Mouse (Mus musculus) CH12.LX (cell line): ENCODE results near the gene Ephb4. TPM values are rescaled to one million over a fixed set of nuclear protein-coding genes. Genes with fewer than 3 reads are reported as not detected.

Experiments
- DNase-seq: peaks from one replicate; pipeline ENCODE4 v3.0.0-alpha.2; 2013; ENCODE audit errors: extremely low read depth
- H3K27ac ChIP-seq: 2 replicates; pipeline ENCODE4 v1.5.1; 2012; ENCODE audit warnings: low read depth, mild to moderate bottlenecking, control low read depth, moderate library complexity; ENCODE audit not compliant: insufficient read depth
- H3K27me3 ChIP-seq: replicated peaks from 2 replicates; pipeline ENCODE3; 2012; ENCODE audit warnings: inconsistent platforms
- H3K36me3 ChIP-seq, 2 experiments: replicated peaks in 1 of 2; 2 replicates each; pipeline versions ENCODE3 to v1.6.1; 2012; ENCODE audit warnings: inconsistent platforms in 1 of 2, low read length in 1 of 2, mild to moderate bottlenecking in 1 of 2, mixed read lengths in 1 of 2, moderate library complexity in 1 of 2; ENCODE audit not compliant: control insufficient read depth in 1 of 2, insufficient read depth in 1 of 2
- H3K4me1 ChIP-seq, 2 experiments: 2 replicates each; pipeline ENCODE4 v1.6.1; 2012; ENCODE audit warnings: inconsistent platforms in 1 of 2, moderate library complexity in 1 of 2; ENCODE audit not compliant: insufficient read depth in 2 of 2, control insufficient read depth in 1 of 2
- H3K4me2 ChIP-seq: 2 replicates; pipeline ENCODE4 v1.6.1; 2012; ENCODE audit warnings: low read depth, mild to moderate bottlenecking, control low read depth; ENCODE audit not compliant: poor library complexity, insufficient read depth, severe bottlenecking
- H3K4me3 ChIP-seq, 3 experiments: fragments of 150-350 bp in 1 of 3; sonication (generic) in 1 of 3; replicated peaks in 1 of 3; 2 replicates each; pipeline versions ENCODE3 to v1.5.1; 2011 to 2012; ENCODE audit warnings: low read depth in 2 of 3, low read length in 2 of 3, mild to moderate bottlenecking in 2 of 3, moderate library complexity in 2 of 3, control low read depth in 1 of 3, improper control_type of control experiment in 1 of 3, inconsistent platforms in 1 of 3, mixed read lengths in 1 of 3; ENCODE audit not compliant: poor library complexity in 1 of 3
- H3K79me2 ChIP-seq: replicated peaks from 2 replicates; pipeline ENCODE4 v1.6.1; 2012; ENCODE audit warnings: mild to moderate bottlenecking, moderate library complexity; ENCODE audit not compliant: control insufficient read depth, poor library complexity, insufficient read depth, severe bottlenecking; ENCODE audit errors: extremely low read depth
- H3K9ac ChIP-seq: 2 replicates; pipeline ENCODE4 v1.6.1; 2012; ENCODE audit warnings: low read depth, mild to moderate bottlenecking, control low read depth, moderate library complexity; ENCODE audit not compliant: insufficient read depth
- H3K9me3 ChIP-seq: replicated peaks from 2 replicates; pipeline ENCODE3; 2012; ENCODE audit warnings: low read length, inconsistent platforms, mixed read lengths
- ELF1 ChIP-seq: IDR thresholded peaks from 2 replicates; pipeline ENCODE4 v1.6.1; 2014; ENCODE audit warnings: low read depth, mild to moderate bottlenecking, inconsistent platforms, low read length, improper control_type of control experiment
- KAT2A ChIP-seq: IDR thresholded peaks from 2 replicates; pipeline ENCODE4 v1.6.1; 2012; ENCODE audit warnings: low read length, improper control_type of control experiment, inconsistent platforms; ENCODE audit not compliant: insufficient replicate concordance
- MYC ChIP-seq: IDR thresholded peaks from 2 replicates; pipeline ENCODE4 v1.6.1; 2011; ENCODE audit warnings: low read depth, mild to moderate bottlenecking, improper control_type of control experiment, low read length
- NELFE ChIP-seq: IDR thresholded peaks from 2 replicates; pipeline ENCODE4 v1.6.1; 2011; ENCODE audit warnings: low read depth, low read length, improper control_type of control experiment
- NRF1 ChIP-seq: IDR thresholded peaks from 2 replicates; pipeline ENCODE4 v1.6.1; 2014; ENCODE audit warnings: low read depth, mild to moderate bottlenecking, inconsistent platforms, low read length, improper control_type of control experiment, moderate library complexity
- RAD21 ChIP-seq: IDR thresholded peaks from 2 replicates; pipeline ENCODE4 v1.6.1; 2011; ENCODE audit warnings: low read depth, mild to moderate bottlenecking, low read length, improper control_type of control experiment, moderate library complexity
- SMC3 ChIP-seq: IDR thresholded peaks from 2 replicates; pipeline ENCODE4 v1.6.1; 2011; ENCODE audit warnings: low read depth, low read length, improper control_type of control experiment
- dilution Hi-C: fragments of 300-500 bp; cut with MboI; formaldehyde crosslinking; loops from 2 replicates; pipeline ENCODE4 v1.14.3; 2020; ENCODE audit warnings: low sequenced_read_pairs; ENCODE audit not compliant: extremely low pct_unique_long_range_greater_than_20kb, extremely low pct_ligation_motif_present
- in situ Hi-C: fragments of 300-500 bp; cut with MboI; formaldehyde crosslinking; loops from 3 replicates; pipeline ENCODE4 v1.14.3; 2019; ENCODE audit warnings: low sequenced_read_pairs, low pct_ligation_motif_present, low pct_unique_long_range_greater_than_20kb, mixed read lengths
- polyA plus RNA-seq: library from polyadenylated mRNA; unstranded; fragments of >175 nt; gene quantifications from 2 replicates; pipeline ENCODE4 v1.2.1, GENCODE M21; 2012; ENCODE audit warnings: low read depth; ENCODE audit not compliant: insufficient read length
- total RNA-seq, 2 experiments: library from RNA; depleted of rRNA; stranded (reverse); fragments of 300-350 nt in 1 of 2; fragments of >200 nt in 1 of 2; gene quantifications; 2 replicates each; pipeline ENCODE4 v1.2.3; 2012 to 2014

The Ephb4 gene
- total and polyA plus RNA-seq, 3 experiments, result 0.56 to 2.2 (median 1.5) TPM

DNA sequence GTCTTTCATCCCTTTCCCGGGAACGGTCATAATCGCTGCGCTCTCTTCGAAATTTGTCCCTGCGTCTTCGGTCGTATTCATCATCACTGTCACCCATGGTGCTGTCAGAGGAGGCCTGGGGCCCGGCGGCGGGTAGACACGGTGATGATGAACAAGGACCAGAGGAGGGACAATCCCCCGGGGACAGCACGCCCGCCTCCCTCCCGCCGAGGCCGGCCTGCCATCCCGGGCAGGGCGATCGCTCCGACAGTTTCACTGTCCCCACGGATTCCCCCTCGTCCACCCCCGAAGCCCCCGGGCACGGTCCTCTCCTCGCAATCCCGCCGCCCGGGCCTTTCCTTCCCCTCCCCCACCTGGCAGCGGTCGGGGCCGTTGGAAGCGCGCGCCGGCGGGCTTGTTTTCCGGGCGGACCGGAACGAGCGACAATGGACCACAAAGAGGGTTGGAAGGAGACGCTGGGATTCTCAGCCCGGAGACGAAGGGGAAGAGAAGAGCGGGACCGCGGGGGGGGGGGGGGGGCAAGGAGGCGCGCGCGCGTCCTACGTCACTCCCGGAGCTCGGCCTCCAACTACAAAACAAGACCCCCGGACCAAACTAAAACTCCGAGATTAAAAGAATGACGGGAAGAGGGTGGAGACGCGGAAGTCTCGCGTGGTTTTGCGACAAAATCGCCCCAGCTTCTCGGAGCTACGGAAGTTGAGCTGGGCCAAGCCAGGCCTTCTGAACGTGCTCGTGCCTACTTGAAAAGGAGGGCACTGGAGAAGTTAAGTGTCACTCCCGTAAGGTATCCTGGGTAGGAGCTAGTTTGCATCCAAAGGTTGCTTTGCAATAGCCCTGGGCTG lies 42.6 kb upstream of the Ephb4 start, which contains the start of gene Srrt (continued):
- TF ChIP-seq RAD21 (no peak), SMC3 (no peak), NELFE (peak; percentile 81)

DNA sequence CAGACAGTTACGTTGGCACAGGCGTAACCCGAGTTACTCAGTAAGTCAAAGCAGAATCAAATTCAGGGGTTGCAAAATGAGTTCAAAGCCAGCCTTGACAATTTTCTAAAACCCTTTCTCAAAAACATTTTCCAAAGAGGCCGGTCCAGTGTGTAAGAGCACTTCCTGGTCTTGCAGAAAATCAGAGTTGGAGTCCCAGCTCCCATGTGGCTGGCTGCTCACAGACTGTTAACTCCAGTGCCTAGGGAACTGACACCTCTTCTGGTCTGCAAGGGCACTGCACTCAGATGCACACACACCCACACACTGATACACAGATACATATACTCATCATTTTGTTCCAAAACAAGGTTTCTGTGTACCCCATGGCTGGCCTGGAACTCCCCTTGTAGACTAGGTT lies 41.6 kb upstream of the Ephb4 start:
- Histone ChIP-seq H3K36me3 (peaks cover 7 to 45% of the 10 kb centered on the region in 2 experiments), H3K4me2 (peak overlapping the region; percentile 45; the same call in 1 of the 2 replicates), H3K9ac (peak overlapping the region; percentile 89), H3K4me3 (peak overlapping the region; percentile 82 to 88 (median 83)), H3K9me3 (peaks cover 6% of the 10 kb centered on the region), H3K27ac (no peak overlapping the region), H3K4me1 (peaks cover 12 to 65% of the 10 kb centered on the region in 2 experiments), H3K79me2 (peaks cover 44% of the 10 kb centered on the region), H3K27me3 (no peaks in the 10 kb centered on the region)
- in situ Hi-C loops, result no loop called here
- dilution Hi-C loops, result no loop called here
- peak; percentile 48 for DNase-seq
- no peak for TF ChIP-seq KAT2A
- TF ChIP-seq ELF1, result 0 out of 2 replicates have a peak, but pooled peaks have one; percentile 18

DNA sequence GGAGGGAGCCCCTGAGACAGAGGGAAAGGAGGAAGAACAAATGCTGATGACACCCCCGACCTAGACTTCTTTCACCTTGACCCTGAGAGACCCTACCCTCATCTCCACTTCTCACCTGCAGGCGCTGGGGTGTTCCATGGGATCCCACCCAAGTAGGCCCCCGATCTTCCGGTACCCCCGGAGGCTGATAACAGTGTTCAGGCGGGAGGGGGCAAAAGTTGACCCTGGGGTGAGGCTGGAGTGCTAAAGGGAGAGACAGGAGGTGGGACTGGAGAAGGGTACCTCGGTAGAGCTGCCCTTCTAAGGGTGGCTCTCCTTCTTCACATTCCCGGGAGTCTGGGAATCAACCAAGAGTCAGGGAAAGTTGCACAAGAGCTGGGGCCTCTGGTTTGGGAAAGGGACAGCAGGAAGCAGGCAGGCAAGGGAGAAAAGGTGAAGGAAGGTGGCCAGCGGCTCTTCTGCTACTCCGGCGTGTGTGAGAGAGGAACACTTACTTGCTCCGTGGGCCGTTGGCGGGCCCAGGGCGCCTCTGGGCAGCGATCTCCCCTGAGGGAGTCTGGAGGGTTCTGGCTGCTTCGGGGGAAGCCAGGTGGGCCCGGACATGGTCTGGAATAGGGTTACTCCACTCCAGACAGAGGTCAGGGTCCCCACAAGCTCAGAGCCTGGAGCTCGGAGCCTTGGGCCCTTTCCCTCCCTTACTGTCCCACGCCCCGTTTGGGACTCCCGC lies 36.3 kb upstream of the Ephb4 start:
- peaks cover 8 to 35% of the 10 kb centered on the region in 2 experiments for H3K4me1 ChIP-seq
- H3K9ac ChIP-seq, result no peak overlapping the region

More for the DNA sequence above, 36.3 kb upstream of the Ephb4 start:
- Histone ChIP-seq H3K79me2 (no peaks in the 10 kb centered on the region), H3K27ac (no peak overlapping the region), H3K4me2 (no peak overlapping the region), H3K9me3 (peaks cover 3% of the 10 kb centered on the region), H3K36me3 (peaks cover 9 to 63% of the 10 kb centered on the region in 2 experiments), H3K4me3 (no peak overlapping the region), H3K27me3 (no peaks in the 10 kb centered on the region)
- dilution Hi-C loops, result no loop called here
- TF ChIP-seq NRF1 (no peak), MYC (no peak)
- DNase-seq, result no peak
- in situ Hi-C loops, result no loop called here
